Mouse (Mus musculus): ENCODE results near the gene Scgb1b29. TPM values are rescaled to one million over a fixed set of nuclear protein-coding genes. Genes with fewer than 3 reads are reported as not detected.
"Not testable (repeated sequence)": the region's sequence is repeated elsewhere in the genome, so short reads cannot be mapped to it uniquely, and the experiment has no call there.

The Scgb1b29 gene
- total RNA-seq (2021) = not detected
- long read RNA-seq, experiment 1 = 0 reads
- long read RNA-seq, experiment 2 = 0 reads

DNA sequence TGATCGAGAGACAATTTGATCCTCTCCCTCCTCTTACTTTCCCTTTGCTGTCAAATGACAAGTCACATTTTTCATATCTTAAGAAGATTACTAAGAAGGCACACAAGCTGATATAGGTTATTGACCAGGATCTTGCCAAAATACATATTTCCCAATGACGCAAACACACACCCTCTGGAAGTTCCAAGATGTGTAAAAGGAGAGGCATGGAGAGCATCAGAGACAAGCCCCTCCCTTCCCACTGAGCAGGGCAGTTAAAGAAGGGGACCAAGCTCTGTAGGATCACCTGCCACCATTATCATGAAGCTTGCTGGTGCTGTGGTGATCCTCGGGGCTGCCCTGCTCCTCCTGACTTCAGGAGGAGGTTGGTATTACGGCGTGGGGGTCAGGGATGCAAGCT lies at the start of gene Scgb1b29:
Gene Scgb1b29, plus strand, starts transcription at position 301 of the 400 bp plus-strand sequence.
- not testable (repeated sequence) for DNase-seq (ENCODE audit: low spot score in 2 of 2)

DNA sequence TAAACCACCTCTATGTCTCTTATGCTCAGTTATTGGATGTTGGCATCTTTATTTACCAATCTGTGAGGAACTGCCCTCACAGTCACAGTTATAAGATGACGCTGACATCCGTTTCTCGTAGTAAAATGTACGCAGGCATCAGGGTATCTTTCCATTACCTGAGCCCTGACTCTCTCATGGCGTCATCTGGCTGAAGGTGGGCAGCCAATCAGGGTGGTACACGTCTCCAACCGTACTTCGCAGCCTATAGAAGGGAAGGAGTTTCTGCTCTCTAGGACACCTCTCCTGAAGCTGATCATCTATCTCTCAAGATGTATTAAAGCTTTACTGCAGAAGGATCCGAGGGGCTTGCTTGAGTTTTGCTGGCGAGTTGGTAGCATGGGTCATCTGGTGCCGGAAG lies 12.7 kb upstream of the Scgb1b29 start:
- DNase-seq (ENCODE audit: low spot score in 2 of 2) = not testable (repeated sequence)

Other genes starting within 250 kb of the Scgb1b29 start
- gene Scgb2b11, start 230.4 kb upstream of the Scgb1b29 start, total RNA-seq (2021) = not detected
- not detected for gene Scgb1b11, start 218.7 kb upstream of the Scgb1b29 start, total RNA-seq (2021)
- not detected for gene Scgb2b12, start 114.3 kb upstream of the Scgb1b29 start, total RNA-seq (2021)
- gene Scgb1b12, start 107.4 kb upstream of the Scgb1b29 start, total RNA-seq (2021) = not detected

Data from adrenal gland, adult 18-20 months (tissue).